Mouse (Mus musculus) bone marrow, adult 2 months (tissue): ENCODE measurements around the gene Hnrnpd.

Experiments used
- CTCF ChIP-seq: fragments of 200-500 bp; IDR thresholded peaks from 2 replicates; pipeline ENCODE4 v1.5.1; 2011; ENCODE audit warnings: low read length, control low read depth; ENCODE audit not compliant: control insufficient read depth, insufficient read depth
- POLR2A ChIP-seq: fragments of 200-500 bp; IDR thresholded peaks from 2 replicates; pipeline ENCODE4 v1.6.1; 2011; ENCODE audit warnings: low read depth, mild to moderate bottlenecking, control low read depth, low read length, borderline replicate concordance; ENCODE audit not compliant: control insufficient read depth

DNA sequence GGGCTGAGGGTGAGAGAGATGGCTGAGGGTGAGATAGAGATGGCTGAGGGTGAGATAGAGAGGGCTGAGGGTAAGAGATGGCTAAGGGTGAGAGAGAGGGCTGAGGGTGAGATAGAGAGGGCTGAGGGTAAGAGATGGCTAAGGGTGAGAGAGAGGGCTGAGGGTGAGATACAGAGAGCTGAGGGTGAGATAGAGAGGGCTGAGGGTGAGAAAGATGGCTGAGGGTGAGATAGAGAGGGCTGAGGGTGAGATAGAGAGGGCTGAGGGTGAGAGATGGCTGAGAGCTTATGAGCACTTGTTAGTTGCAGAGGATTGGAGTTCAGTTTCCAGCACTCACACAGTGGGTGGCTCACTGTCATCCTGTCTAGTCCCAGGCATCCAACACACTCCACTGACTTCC, 41.4 kb upstream of the Hnrnpd start:
- TF ChIP-seq CTCF (no peak), POLR2A (no peak)
